Mouse (Mus musculus): ENCODE data around the gene Scn1b. TPM values are rescaled to one million over a fixed set of nuclear protein-coding genes. Genes with fewer than 3 reads are reported as not detected.

Gene Scn1b
- polyA plus RNA-seq, 1 experiment from 2014 or later: 9.4 TPM

GRCm38 (mm10) chr7:31107781-31108180, 19.0 kb downstream of the Scn1b start:
- no peak for ATAC-seq (ENCODE audit: low read depth)
- H3K27ac ChIP-seq (replicated peaks; ENCODE audit: low read depth, low read length): no peak overlapping the region
- no peaks in the 10 kb centered on the region for H3K4me1 ChIP-seq (ENCODE audit: control insufficient read depth, insufficient read depth, low read length)

GRCm38 (mm10) chr7:31106166-31106565, 20.6 kb downstream of the Scn1b start:
- H3K4me1 ChIP-seq (ENCODE audit: control insufficient read depth, insufficient read depth, low read length): no peaks in the 10 kb centered on the region
- no peaks in the 10 kb centered on the region for H3K9me3 ChIP-seq (ENCODE audit: control insufficient read depth, low read length)
- DNase-seq (ENCODE audit: low spot score) (no peak), ATAC-seq (ENCODE audit: low read depth) (no peak)
- no peak overlapping the region for H3K4me3 ChIP-seq (ENCODE audit: low read depth, low read length)
- no peak overlapping the region for H3K4me2 ChIP-seq (ENCODE audit: low read depth, low read length)
- WGBS: 39% methylated on average over 3 of the region's 3 CpGs
- no peaks in the 10 kb centered on the region for H3K27me3 ChIP-seq (replicated peaks; ENCODE audit: control insufficient read depth, insufficient read depth, low read length)
- no peaks in the 10 kb centered on the region for H3K36me3 ChIP-seq (ENCODE audit: control insufficient read depth, insufficient read depth, low read length)
- H3K9ac ChIP-seq (ENCODE audit: low read depth, low read length): no peak overlapping the region
- H3K27ac ChIP-seq (replicated peaks; ENCODE audit: low read depth, low read length): no peak overlapping the region

More at GRCm38 (mm10) chr7:31107781-31108180, 19.0 kb downstream of the Scn1b start:
- no peak overlapping the region for H3K9ac ChIP-seq (ENCODE audit: low read depth, low read length)
- H3K9me3 ChIP-seq (ENCODE audit: control insufficient read depth, low read length): no peaks in the 10 kb centered on the region
- no peaks in the 10 kb centered on the region for H3K36me3 ChIP-seq (ENCODE audit: control insufficient read depth, insufficient read depth, low read length)
- H3K4me2 ChIP-seq (ENCODE audit: low read depth, low read length): no peak overlapping the region
- H3K4me3 ChIP-seq (ENCODE audit: low read depth, low read length): no peak overlapping the region
- WGBS: 86% methylated on average over 11 of the region's 11 CpGs
- no peak for DNase-seq (ENCODE audit: low spot score)
- H3K27me3 ChIP-seq (replicated peaks; ENCODE audit: control insufficient read depth, insufficient read depth, low read length): no peaks in the 10 kb centered on the region

- H3K4me2 ChIP-seq (ENCODE audit: low read depth, low read length): no peak overlapping the region
- no peaks in the 10 kb centered on the region for H3K36me3 ChIP-seq (ENCODE audit: control insufficient read depth, insufficient read depth, low read length)
- no peaks in the 10 kb centered on the region for H3K9me3 ChIP-seq (ENCODE audit: control insufficient read depth, low read length)
- no peak overlapping the region for H3K9ac ChIP-seq (ENCODE audit: low read depth, low read length)
- DNase-seq (ENCODE audit: low spot score) (no peak), ATAC-seq (ENCODE audit: low read depth) (no peak)
- no peak overlapping the region for H3K27ac ChIP-seq (replicated peaks; ENCODE audit: low read depth, low read length)
- no peaks in the 10 kb centered on the region for H3K27me3 ChIP-seq (replicated peaks; ENCODE audit: control insufficient read depth, insufficient read depth, low read length)
- H3K4me1 ChIP-seq (ENCODE audit: control insufficient read depth, insufficient read depth, low read length): no peaks in the 10 kb centered on the region
- no peak overlapping the region for H3K4me3 ChIP-seq (ENCODE audit: low read depth, low read length)
- WGBS: 57% methylated on average over 15 of the region's 15 CpGs
Observed at GRCm38 (mm10) chr7:31105061-31105768, 21.6 kb downstream of the Scn1b start.

GRCm38 (mm10) chr7:31100786-31101185, 26.0 kb downstream of the Scn1b start:
- ATAC-seq (ENCODE audit: low read depth) (no peak), DNase-seq (ENCODE audit: low spot score) (no peak)
- H3K27ac ChIP-seq (replicated peaks; ENCODE audit: low read depth, low read length): no peak overlapping the region
- no peak overlapping the region for H3K4me3 ChIP-seq (ENCODE audit: low read depth, low read length)
- no peaks in the 10 kb centered on the region for H3K27me3 ChIP-seq (replicated peaks; ENCODE audit: control insufficient read depth, insufficient read depth, low read length)
- no peaks in the 10 kb centered on the region for H3K36me3 ChIP-seq (ENCODE audit: control insufficient read depth, insufficient read depth, low read length)
- H3K9ac ChIP-seq (ENCODE audit: low read depth, low read length): no peak overlapping the region
- H3K4me2 ChIP-seq (ENCODE audit: low read depth, low read length): no peak overlapping the region
- H3K9me3 ChIP-seq (ENCODE audit: control insufficient read depth, low read length): no peaks in the 10 kb centered on the region
- 79% methylated on average over 14 of the region's 14 CpGs for WGBS
- H3K4me1 ChIP-seq (ENCODE audit: control insufficient read depth, insufficient read depth, low read length): no peaks in the 10 kb centered on the region

- Histone ChIP-seq H3K36me3 (ENCODE audit: control insufficient read depth, insufficient read depth, low read length) (no peaks in the 10 kb centered on the region), H3K4me3 (ENCODE audit: low read depth, low read length) (no peak overlapping the region), H3K27me3 (replicated peaks; ENCODE audit: control insufficient read depth, insufficient read depth, low read length) (no peaks in the 10 kb centered on the region), H3K9me3 (ENCODE audit: control insufficient read depth, low read length) (no peaks in the 10 kb centered on the region), H3K4me2 (ENCODE audit: low read depth, low read length) (no peak overlapping the region), H3K9ac (ENCODE audit: low read depth, low read length) (no peak overlapping the region), H3K27ac (replicated peaks; ENCODE audit: low read depth, low read length) (no peak overlapping the region), H3K4me1 (ENCODE audit: control insufficient read depth, insufficient read depth, low read length) (no peaks in the 10 kb centered on the region)
- 83% methylated on average over 6 of the region's 6 CpGs for WGBS
- ATAC-seq (ENCODE audit: low read depth) (no peak), DNase-seq (ENCODE audit: low spot score) (no peak)
Observed at GRCm38 (mm10) chr7:31099612-31099982, 27.2 kb downstream of the Scn1b start.

- no peaks in the 10 kb centered on the region for H3K36me3 ChIP-seq (ENCODE audit: control insufficient read depth, insufficient read depth, low read length)
- no peak overlapping the region for H3K9ac ChIP-seq (ENCODE audit: low read depth, low read length)
- H3K4me2 ChIP-seq (ENCODE audit: low read depth, low read length): no peak overlapping the region
- DNase-seq (ENCODE audit: low spot score): no peak
- H3K27me3 ChIP-seq (replicated peaks; ENCODE audit: control insufficient read depth, insufficient read depth, low read length): no peaks in the 10 kb centered on the region
- H3K27ac ChIP-seq (replicated peaks; ENCODE audit: low read depth, low read length): no peak overlapping the region
- no peak for ATAC-seq (ENCODE audit: low read depth)
- no peaks in the 10 kb centered on the region for H3K9me3 ChIP-seq (ENCODE audit: control insufficient read depth, low read length)
- no peak overlapping the region for H3K4me3 ChIP-seq (ENCODE audit: low read depth, low read length)
- 73% methylated on average over 22 of the region's 22 CpGs for WGBS
- H3K4me1 ChIP-seq (ENCODE audit: control insufficient read depth, insufficient read depth, low read length): no peaks in the 10 kb centered on the region
Observed at GRCm38 (mm10) chr7:31098697-31099611, 27.8 kb downstream of the Scn1b start.

- 33% methylated on average over 19 of the region's 20 CpGs for WGBS
- DNase-seq (ENCODE audit: low spot score) (peak; percentile 97), ATAC-seq (ENCODE audit: low read depth) (peak; percentile 97)
- peak overlapping the region; percentile 30 for H3K4me3 ChIP-seq (ENCODE audit: low read depth, low read length)
- H3K36me3 ChIP-seq (ENCODE audit: control insufficient read depth, insufficient read depth, low read length): no peaks in the 10 kb centered on the region
- peak overlapping the region; percentile 44 for H3K27ac ChIP-seq (replicated peaks; ENCODE audit: low read depth, low read length)
- no peaks in the 10 kb centered on the region for H3K27me3 ChIP-seq (replicated peaks; ENCODE audit: control insufficient read depth, insufficient read depth, low read length)
- no peaks in the 10 kb centered on the region for H3K9me3 ChIP-seq (ENCODE audit: control insufficient read depth, low read length)
- H3K4me1 ChIP-seq (ENCODE audit: control insufficient read depth, insufficient read depth, low read length): no peaks in the 10 kb centered on the region
- H3K9ac ChIP-seq (ENCODE audit: low read depth, low read length): peak overlapping the region; percentile 49
- H3K4me2 ChIP-seq (ENCODE audit: low read depth, low read length): peak overlapping the region; percentile 49
Observed at GRCm38 (mm10) chr7:31097583-31098248, 29.1 kb downstream of the Scn1b start.

- peak; percentile 20; the same call in 1 of the 2 replicates for ATAC-seq (ENCODE audit: low read depth)
- H3K36me3 ChIP-seq (ENCODE audit: control insufficient read depth, insufficient read depth, low read length): no peaks in the 10 kb centered on the region
- peak; percentile 21 for DNase-seq (ENCODE audit: low spot score)
- WGBS: 61% methylated on average over 9 of the region's 9 CpGs
- H3K9ac ChIP-seq (ENCODE audit: low read depth, low read length): no peak overlapping the region
- H3K4me2 ChIP-seq (ENCODE audit: low read depth, low read length): no peak overlapping the region
- no peaks in the 10 kb centered on the region for H3K9me3 ChIP-seq (ENCODE audit: control insufficient read depth, low read length)
- H3K27me3 ChIP-seq (replicated peaks; ENCODE audit: control insufficient read depth, insufficient read depth, low read length): no peaks in the 10 kb centered on the region
- H3K4me1 ChIP-seq (ENCODE audit: control insufficient read depth, insufficient read depth, low read length): no peaks in the 10 kb centered on the region
- H3K27ac ChIP-seq (replicated peaks; ENCODE audit: low read depth, low read length): no peak overlapping the region
- H3K4me3 ChIP-seq (ENCODE audit: low read depth, low read length): no peak overlapping the region
Observed at GRCm38 (mm10) chr7:31096892-31097564, 29.8 kb downstream of the Scn1b start.

Measured in embryonic facial prominence, embryonic 14.5 days (tissue).